Mouse (Mus musculus): Measurements from ENCODE around the gene BC052040. TPM values are rescaled to one million over a fixed set of nuclear protein-coding genes. Genes with fewer than 3 reads are reported as not detected.
A peak's percentile ranks its signal among the peaks of the same experiment; 100 is the strongest.

BC052040 gene
- total and polyA plus RNA-seq, 2 experiments from 2014 or later: 13.7 to 14.3 TPM

GRCm38 (mm10) chr2:115610503-115610902 is 29.0 kb downstream of the BC052040 start:
- no peak overlapping the region for H3K27ac ChIP-seq
- WGBS: 94% methylated on average over 6 of the region's 6 CpGs
- no peak overlapping the region for H3K4me3 ChIP-seq (ENCODE audit: low read length)

GRCm38 (mm10) chr2:115613830-115614520 is 32.5 kb downstream of the BC052040 start:
- no peaks in the 10 kb centered on the region for H3K36me3 ChIP-seq (ENCODE audit: insufficient read depth, low read length)
- no peaks in the 10 kb centered on the region for H3K4me1 ChIP-seq (ENCODE audit: insufficient read depth, low read length)
- no peak overlapping the region for H3K27ac ChIP-seq
- no peaks in the 10 kb centered on the region for H3K27me3 ChIP-seq (ENCODE audit: insufficient read depth, low read length)
- no peak overlapping the region for H3K9ac ChIP-seq (replicated peaks; ENCODE audit: low read length)
- WGBS: 89% methylated on average over 3 of the region's 3 CpGs
- no peak for DNase-seq (ENCODE audit: low spot score)
- no peak for TF ChIP-seq CTCF (IDR thresholded peaks at IDR 0.05; ENCODE audit: low read depth)
- no peaks in the 10 kb centered on the region for H3K9me3 ChIP-seq (ENCODE audit: low read length)
- ATAC-seq: no peak
- H3K4me3 ChIP-seq (ENCODE audit: low read length): no peak overlapping the region
- no peak overlapping the region for H3K4me2 ChIP-seq (ENCODE audit: low read depth, low read length)

More at GRCm38 (mm10) chr2:115610503-115610902, 29.0 kb downstream of the BC052040 start:
- Histone ChIP-seq H3K27me3 (ENCODE audit: insufficient read depth, low read length) (no peaks in the 10 kb centered on the region), H3K4me1 (ENCODE audit: insufficient read depth, low read length) (no peaks in the 10 kb centered on the region), H3K36me3 (ENCODE audit: insufficient read depth, low read length) (no peaks in the 10 kb centered on the region), H3K9me3 (ENCODE audit: low read length) (no peaks in the 10 kb centered on the region), H3K9ac (replicated peaks; ENCODE audit: low read length) (no peak overlapping the region), H3K4me2 (ENCODE audit: low read depth, low read length) (no peak overlapping the region)
- no peak for DNase-seq (ENCODE audit: low spot score)
- no peak for TF ChIP-seq CTCF (IDR thresholded peaks at IDR 0.05; ENCODE audit: low read depth)
- no peak for ATAC-seq

- H3K4me3 ChIP-seq (ENCODE audit: low read length): no peak overlapping the region
- H3K27me3 ChIP-seq (ENCODE audit: insufficient read depth, low read length): no peaks in the 10 kb centered on the region
- no peaks in the 10 kb centered on the region for H3K9me3 ChIP-seq (ENCODE audit: low read length)
- no peak overlapping the region for H3K4me2 ChIP-seq (ENCODE audit: low read depth, low read length)
- no peak for DNase-seq (ENCODE audit: low spot score)
- no peaks in the 10 kb centered on the region for H3K4me1 ChIP-seq (ENCODE audit: insufficient read depth, low read length)
- WGBS: 92% methylated on average over 4 of the region's 4 CpGs
- no peak for TF ChIP-seq CTCF (IDR thresholded peaks at IDR 0.05; ENCODE audit: low read depth)
- no peak overlapping the region for H3K9ac ChIP-seq (replicated peaks; ENCODE audit: low read length)
- H3K36me3 ChIP-seq (ENCODE audit: insufficient read depth, low read length): no peaks in the 10 kb centered on the region
- ATAC-seq: no peak
- H3K27ac ChIP-seq: no peak overlapping the region
Observed at GRCm38 (mm10) chr2:115628471-115628870, 47.0 kb downstream of the BC052040 start.

GRCm38 (mm10) chr2:115631031-115631434 is 49.5 kb downstream of the BC052040 start:
- Histone ChIP-seq H3K4me3 (ENCODE audit: low read length) (no peak overlapping the region), H3K27me3 (ENCODE audit: insufficient read depth, low read length) (no peaks in the 10 kb centered on the region), H3K4me2 (ENCODE audit: low read depth, low read length) (no peak overlapping the region), H3K27ac (no peak overlapping the region), H3K4me1 (ENCODE audit: insufficient read depth, low read length) (no peaks in the 10 kb centered on the region), H3K9me3 (ENCODE audit: low read length) (no peaks in the 10 kb centered on the region), H3K36me3 (ENCODE audit: insufficient read depth, low read length) (no peaks in the 10 kb centered on the region), H3K9ac (replicated peaks; ENCODE audit: low read length) (no peak overlapping the region)
- peak; percentile 57 for DNase-seq (ENCODE audit: low spot score)
- peak; percentile 49; the same call in 1 of the 2 replicates for ATAC-seq
- WGBS: 36% methylated on average over 5 of the region's 5 CpGs
- no peak for TF ChIP-seq CTCF (IDR thresholded peaks at IDR 0.05; ENCODE audit: low read depth)

- no peak overlapping the region for H3K4me3 ChIP-seq (ENCODE audit: low read length)
- DNase-seq (ENCODE audit: low spot score) (no peak), ATAC-seq (no peak)
- H3K9ac ChIP-seq (replicated peaks; ENCODE audit: low read length): no peak overlapping the region
- no peaks in the 10 kb centered on the region for H3K27me3 ChIP-seq (ENCODE audit: insufficient read depth, low read length)
- no peak overlapping the region for H3K27ac ChIP-seq
- no peaks in the 10 kb centered on the region for H3K9me3 ChIP-seq (ENCODE audit: low read length)
- no peaks in the 10 kb centered on the region for H3K4me1 ChIP-seq (ENCODE audit: insufficient read depth, low read length)
- WGBS: 82% methylated on average over 4 of the region's 4 CpGs
- H3K36me3 ChIP-seq (ENCODE audit: insufficient read depth, low read length): no peaks in the 10 kb centered on the region
- no peak overlapping the region for H3K4me2 ChIP-seq (ENCODE audit: low read depth, low read length)
- TF ChIP-seq CTCF (IDR thresholded peaks at IDR 0.05; ENCODE audit: low read depth): no peak
Observed at GRCm38 (mm10) chr2:115631826-115632225, 50.3 kb downstream of the BC052040 start.

- Histone ChIP-seq H3K9ac (replicated peaks; ENCODE audit: low read length) (no peak overlapping the region), H3K4me3 (ENCODE audit: low read length) (no peak overlapping the region), H3K4me1 (ENCODE audit: insufficient read depth, low read length) (no peaks in the 10 kb centered on the region), H3K4me2 (ENCODE audit: low read depth, low read length) (no peak overlapping the region), H3K36me3 (ENCODE audit: insufficient read depth, low read length) (no peaks in the 10 kb centered on the region), H3K27ac (no peak overlapping the region), H3K9me3 (ENCODE audit: low read length) (no peaks in the 10 kb centered on the region), H3K27me3 (ENCODE audit: insufficient read depth, low read length) (no peaks in the 10 kb centered on the region)
- no peak for TF ChIP-seq CTCF (IDR thresholded peaks at IDR 0.05; ENCODE audit: low read depth)
- DNase-seq (ENCODE audit: low spot score) (no peak), ATAC-seq (no peak)
- 86% methylated on average over 2 of the region's 2 CpGs for WGBS
Observed at GRCm38 (mm10) chr2:115650203-115650602, 68.7 kb downstream of the BC052040 start.

- Histone ChIP-seq H3K9ac (replicated peaks; ENCODE audit: low read length) (no peak overlapping the region), H3K9me3 (ENCODE audit: low read length) (no peaks in the 10 kb centered on the region), H3K4me2 (ENCODE audit: low read depth, low read length) (no peak overlapping the region), H3K27ac (no peak overlapping the region), H3K4me1 (ENCODE audit: insufficient read depth, low read length) (no peaks in the 10 kb centered on the region), H3K27me3 (ENCODE audit: insufficient read depth, low read length) (no peaks in the 10 kb centered on the region), H3K4me3 (ENCODE audit: low read length) (no peak overlapping the region), H3K36me3 (ENCODE audit: insufficient read depth, low read length) (no peaks in the 10 kb centered on the region)
- no peak for TF ChIP-seq CTCF (IDR thresholded peaks at IDR 0.05; ENCODE audit: low read depth)
- ATAC-seq: no peak
- WGBS: 45% methylated on average over 8 of the region's 8 CpGs
- DNase-seq (ENCODE audit: low spot score): no peak
Observed at GRCm38 (mm10) chr2:115659712-115660111, 78.2 kb downstream of the BC052040 start.

All from hindbrain, postnatal 0 days (tissue).